Mouse (Mus musculus) fibroblast of lung, adult 2 months (primary cell): ENCODE results near the gene Rnf223.

ENCODE experiments used
- DNase-seq: peaks from one replicate; pipeline ENCODE4 v3.0.0-alpha.2; 2011; ENCODE audit warnings: low read depth

Rnf223 gene

GRCm38 (mm10) chr4:156130436-156130835 is at the start of gene Rnf223:
TSS of gene Rnf223 (plus strand) at chr4:156130513.
- DNase-seq = no peak

GRCm38 (mm10) chr4:156082621-156083234 is 47.6 kb upstream of the Rnf223 start:
- no peak for DNase-seq

GRCm38 (mm10) chr4:156083348-156083747 is 47.0 kb upstream of the Rnf223 start:
- DNase-seq = no peak

GRCm38 (mm10) chr4:156084096-156084879 is 46.0 kb upstream of the Rnf223 start:
- DNase-seq = no peak

- no peak for DNase-seq
Measured at GRCm38 (mm10) chr4:156085256-156085655, 45.1 kb upstream of the Rnf223 start.

GRCm38 (mm10) chr4:156087398-156088087 is 42.8 kb upstream of the Rnf223 start:
- no peak for DNase-seq

GRCm38 (mm10) chr4:156091236-156091635 is 39.1 kb upstream of the Rnf223 start:
- no peak for DNase-seq

GRCm38 (mm10) chr4:156092765-156093164 is 37.5 kb upstream of the Rnf223 start:
- no peak for DNase-seq

GRCm38 (mm10) chr4:156093758-156094157 is 36.6 kb upstream of the Rnf223 start:
- DNase-seq = no peak

- DNase-seq = no peak
Measured at GRCm38 (mm10) chr4:156096191-156096590, 34.1 kb upstream of the Rnf223 start.

- no peak for DNase-seq
Measured at GRCm38 (mm10) chr4:156097770-156098366, 32.4 kb upstream of the Rnf223 start.

GRCm38 (mm10) chr4:156099427-156099826 is 30.9 kb upstream of the Rnf223 start:
- DNase-seq = no peak

- DNase-seq = no peak
Measured at GRCm38 (mm10) chr4:156100501-156100900, 29.8 kb upstream of the Rnf223 start.

- no peak for DNase-seq
Measured at GRCm38 (mm10) chr4:156101481-156101903, 28.8 kb upstream of the Rnf223 start.

- no peak for DNase-seq
Measured at GRCm38 (mm10) chr4:156103342-156103741, 27.0 kb upstream of the Rnf223 start.

GRCm38 (mm10) chr4:156108606-156109546 is 21.4 kb upstream of the Rnf223 start:
- peak; percentile 16 for DNase-seq

GRCm38 (mm10) chr4:156109570-156110331 is 20.6 kb upstream of the Rnf223 start, which contains the start of gene 9430015G10Rik:
TSS of gene 9430015G10Rik (plus strand) at chr4:156109982.
- peak; percentile 97 for DNase-seq

GRCm38 (mm10) chr4:156124077-156124476 is 6.2 kb upstream of the Rnf223 start:
- no peak for DNase-seq

GRCm38 (mm10) chr4:156125393-156125792 is 4.9 kb upstream of the Rnf223 start:
- no peak for DNase-seq

GRCm38 (mm10) chr4:156126841-156127240 is 3.5 kb upstream of the Rnf223 start:
- DNase-seq = no peak
